Mouse (Mus musculus) neural tube, embryonic 13.5 days (tissue): ENCODE measurements around the gene Mapk14. TPM values are rescaled to one million over a fixed set of nuclear protein-coding genes. Genes with fewer than 3 reads are reported as not detected.

Source experiments
- ATAC-seq: fragments of 200-750 bp; cut with Nextera tagmentation; 2 replicates; pipeline ENCODE4 v1.8.0; 2017; ENCODE audit warnings: low read depth, mild to moderate bottlenecking, moderate TSS enrichment, moderate library complexity
- H3K27ac ChIP-seq: fragments of 300-500 bp; sonication (generic); replicated peaks from 2 replicates; pipeline ENCODE4 v1.5.1; 2015; ENCODE audit warnings: moderate library complexity, mild to moderate bottlenecking, inconsistent platforms
- H3K27me3 ChIP-seq: fragments of 300-500 bp; sonication (generic); 2 replicates; pipeline ENCODE4 v1.6.1; 2015; ENCODE audit warnings: mild to moderate bottlenecking, inconsistent platforms
- H3K36me3 ChIP-seq: fragments of 300-500 bp; sonication (generic); 2 replicates; pipeline ENCODE4 v1.6.1; 2015; ENCODE audit warnings: mild to moderate bottlenecking, inconsistent platforms
- H3K4me1 ChIP-seq: fragments of 300-500 bp; sonication (generic); replicated peaks from 2 replicates; pipeline ENCODE4 v1.6.1; 2015; ENCODE audit warnings: inconsistent platforms
- H3K4me2 ChIP-seq: fragments of 300-500 bp; sonication (generic); 2 replicates; pipeline ENCODE4 v1.6.1; 2015; ENCODE audit warnings: inconsistent platforms, mild to moderate bottlenecking, moderate library complexity
- H3K4me3 ChIP-seq: fragments of 300-500 bp; sonication (generic); 2 replicates; pipeline ENCODE4 v1.5.1; 2015; ENCODE audit warnings: mild to moderate bottlenecking, inconsistent platforms
- H3K9ac ChIP-seq: fragments of 300-500 bp; sonication (generic); 2 replicates; pipeline ENCODE4 v1.6.1; 2015; ENCODE audit warnings: moderate library complexity, mild to moderate bottlenecking, inconsistent platforms
- H3K9me3 ChIP-seq: fragments of 300-500 bp; sonication (generic); 2 replicates; pipeline ENCODE4 v1.6.1; 2016; ENCODE audit warnings: inconsistent platforms
- WGBS: fragments of 180-500 bp; shearing (Covaris S2); methylation state at CpG from one replicate; pipeline ENCODE4 v1.1.7; 2015; 5-methylcytosine and 5-hydroxymethylcytosine counted together
- polyA plus RNA-seq: library from polyadenylated mRNA; unstranded; fragments of >200 nt; fragmentation: Nextera tagmentation; extraction: Ambion mirVana; gene quantifications from 2 replicates; pipeline ENCODE4 v1.2.1, GENCODE M21; 2015

Mapk14 gene
- polyA plus RNA-seq, 1 experiment from 2014 or later, result 29.4 TPM

DNA sequence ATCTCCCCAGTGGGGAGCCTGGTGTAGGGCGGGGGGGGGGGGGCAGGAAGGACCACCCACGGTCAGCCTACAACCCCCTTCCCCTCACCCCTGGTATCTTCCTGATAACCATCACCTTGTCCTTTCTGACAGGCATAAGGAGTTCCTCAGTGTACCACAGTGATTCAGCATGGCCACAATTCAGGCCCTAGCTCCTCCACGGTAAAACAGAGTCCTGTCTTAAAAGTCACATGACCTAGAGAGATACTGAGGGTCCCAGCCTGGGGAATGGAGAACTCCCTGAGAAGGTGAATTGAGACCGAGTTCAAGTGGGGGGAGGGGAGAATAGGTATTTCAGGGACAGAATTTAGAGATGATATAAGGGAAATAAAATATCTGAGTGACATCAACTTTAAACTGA, 3.8 kb upstream of the Mapk14 start:
- no peak overlapping the region for H3K27ac ChIP-seq
- no peaks in the 10 kb centered on the region for H3K9me3 ChIP-seq
- no peak overlapping the region for H3K4me3 ChIP-seq
- H3K36me3 ChIP-seq, result no peaks in the 10 kb centered on the region
- H3K4me2 ChIP-seq, result no peak overlapping the region
- no peak overlapping the region for H3K9ac ChIP-seq
- ATAC-seq, result no peak
- 43% methylated on average over 4 of the region's 4 CpGs for WGBS
- H3K27me3 ChIP-seq, result peaks cover 12% of the 10 kb centered on the region
- peaks cover 15% of the 10 kb centered on the region for H3K4me1 ChIP-seq

DNA sequence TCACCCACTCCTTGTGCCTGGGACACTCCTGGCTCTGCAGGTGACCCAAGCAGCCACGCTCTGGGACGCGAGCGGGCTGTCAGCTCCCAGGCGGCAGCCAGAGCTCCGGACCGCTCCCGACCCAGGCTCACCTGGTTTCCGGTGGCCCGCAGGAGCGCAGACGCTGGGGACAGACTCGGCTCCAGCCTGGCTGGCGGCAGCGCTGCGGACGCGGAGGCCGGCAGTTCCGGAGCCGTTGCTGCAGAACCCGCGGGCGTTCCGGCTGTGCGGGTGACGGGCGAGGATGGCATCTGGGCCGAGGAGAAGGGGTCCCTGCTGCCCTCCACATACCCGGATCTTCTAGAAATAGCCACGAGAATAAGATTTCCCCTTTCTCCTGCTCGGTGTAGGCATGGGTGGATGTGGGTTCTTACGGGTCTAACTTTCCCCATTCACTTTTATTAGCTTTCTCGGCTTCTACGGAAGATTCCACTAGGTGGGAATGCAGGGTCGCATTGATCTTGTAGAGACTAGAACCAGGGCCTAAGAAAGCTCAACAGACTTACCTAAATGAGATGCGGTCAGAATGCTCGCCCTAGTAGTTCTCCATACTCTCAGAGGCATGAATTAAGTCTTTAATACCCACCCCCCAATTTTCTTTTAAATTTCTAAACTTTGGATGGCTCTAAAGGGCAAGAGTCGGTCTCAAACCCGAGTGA, 1.4 kb upstream of the Mapk14 start, which contains the start of gene Slc26a8:
Slc26a8 (minus strand) TSS at position 648 of the 698 bp plus-strand sequence.
- Histone ChIP-seq H3K9me3 (no peaks in the 10 kb centered on the region), H3K4me1 (peaks cover 36% of the 10 kb centered on the region), H3K4me2 (peak within 1 kb of the TSS; percentile 78), H3K9ac (peak within 1 kb of the TSS; percentile 76), H3K36me3 (0 out of 2 replicates have a peak, but pooled peaks cover 4% of the 10 kb centered on the region), H3K4me3 (peak within 1 kb of the TSS; percentile 98), H3K27ac (peak within 1 kb of the TSS; percentile 97), H3K27me3 (peaks cover 12% of the 10 kb centered on the region)
- no peak for ATAC-seq
- WGBS, result 10% methylated on average over 40 of the region's 40 CpGs

DNA sequence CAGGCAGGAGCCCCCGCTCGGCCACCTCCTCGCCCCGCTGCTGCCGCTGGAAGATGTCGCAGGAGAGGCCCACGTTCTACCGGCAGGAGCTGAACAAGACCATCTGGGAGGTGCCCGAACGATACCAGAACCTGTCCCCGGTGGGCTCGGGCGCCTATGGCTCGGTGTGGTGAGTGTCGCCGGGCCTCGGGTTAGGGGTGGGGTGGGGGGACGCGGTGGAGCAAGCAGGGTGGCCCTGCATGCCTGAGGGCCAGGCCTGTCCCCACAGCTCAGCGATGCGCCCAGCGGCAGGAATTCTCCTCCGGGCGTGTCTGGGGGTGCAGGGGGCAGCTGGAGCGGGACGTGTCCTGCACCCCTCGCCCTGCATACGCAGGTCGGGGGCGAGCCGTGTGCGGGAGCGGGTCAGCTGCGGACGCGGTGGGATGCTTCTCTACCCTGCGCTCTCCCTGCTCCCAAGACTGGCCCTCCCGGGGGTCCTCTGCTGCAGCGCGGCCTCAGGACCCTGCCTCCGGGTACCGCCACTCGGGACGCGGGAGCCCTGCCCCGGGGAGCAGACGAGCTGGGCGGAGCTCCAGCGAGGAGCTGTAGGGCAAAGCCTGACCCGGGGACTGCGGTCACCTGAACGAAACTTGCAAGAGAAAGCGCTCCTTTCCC, 685 bp downstream of the Mapk14 start:
- under 1% methylated on average over 53 of the region's 53 CpGs for WGBS
- Histone ChIP-seq H3K36me3 (0 out of 2 replicates have a peak, but pooled peaks cover 4% of the 10 kb centered on the region), H3K4me3 (peak overlapping the region; percentile 98), H3K4me1 (peaks cover 55% of the 10 kb centered on the region), H3K27me3 (peaks cover 12% of the 10 kb centered on the region), H3K4me2 (peak overlapping the region; percentile 78), H3K9ac (peak overlapping the region; percentile 97), H3K9me3 (no peaks in the 10 kb centered on the region), H3K27ac (peak overlapping the region; percentile 97)
- ATAC-seq, result peak; percentile 69

DNA sequence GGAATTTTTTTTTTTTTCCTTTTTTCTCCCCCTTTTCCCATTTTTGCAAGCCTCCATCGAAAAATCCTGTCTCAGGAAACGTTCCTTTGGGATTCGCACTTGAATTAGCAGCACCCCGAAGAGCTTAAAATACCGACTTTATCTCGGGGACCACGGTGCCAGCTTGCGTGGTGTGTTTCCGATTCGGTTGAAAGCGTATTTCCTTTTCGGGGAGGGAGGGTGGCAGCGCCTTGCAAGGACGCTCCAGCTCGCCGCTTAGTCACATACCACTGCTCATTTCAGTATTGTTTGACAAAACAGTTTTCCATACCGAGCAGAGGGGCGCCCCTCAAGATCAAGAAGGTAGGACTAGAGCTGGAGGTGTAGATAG, 1.2 kb downstream of the Mapk14 start:
- Histone ChIP-seq H3K36me3 (0 out of 2 replicates have a peak, but pooled peaks cover 4% of the 10 kb centered on the region), H3K4me2 (peak overlapping the region; percentile 78), H3K27ac (peak overlapping the region; percentile 97), H3K4me3 (peak overlapping the region; percentile 98), H3K4me1 (peaks cover 60% of the 10 kb centered on the region), H3K9ac (peak overlapping the region; percentile 97), H3K9me3 (no peaks in the 10 kb centered on the region), H3K27me3 (peaks cover 12% of the 10 kb centered on the region)
- no peak for ATAC-seq
- under 1% methylated on average over 18 of the region's 18 CpGs for WGBS

DNA sequence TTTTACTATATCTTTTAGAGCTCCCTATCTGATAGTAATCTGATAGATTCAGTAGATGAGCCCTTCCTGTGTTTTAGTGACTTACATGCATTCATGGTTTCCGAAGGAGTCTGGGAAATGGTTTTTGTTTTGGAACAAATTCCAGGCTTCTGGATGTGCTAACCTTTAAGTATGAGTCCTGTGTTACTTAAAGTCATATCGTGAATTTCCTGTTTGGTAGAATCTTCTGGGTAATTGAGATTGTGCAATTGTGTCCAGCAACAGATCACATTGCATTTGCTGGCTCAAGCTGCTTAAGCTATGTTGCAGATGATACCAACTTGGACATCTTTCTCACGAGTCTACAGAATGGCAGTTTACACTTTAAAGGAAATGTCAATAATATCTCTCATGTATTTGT, 2.0 kb downstream of the Mapk14 start:
- Histone ChIP-seq H3K36me3 (0 out of 2 replicates have a peak, but pooled peaks cover 4% of the 10 kb centered on the region), H3K4me2 (peak overlapping the region; percentile 78), H3K4me1 (peaks cover 68% of the 10 kb centered on the region), H3K27ac (no peak overlapping the region), H3K9ac (peak overlapping the region; percentile 97), H3K27me3 (peaks cover 12% of the 10 kb centered on the region), H3K9me3 (no peaks in the 10 kb centered on the region), H3K4me3 (peak overlapping the region; percentile 98)
- 54% methylated on average over 3 of the region's 3 CpGs for WGBS
- no peak for ATAC-seq

DNA sequence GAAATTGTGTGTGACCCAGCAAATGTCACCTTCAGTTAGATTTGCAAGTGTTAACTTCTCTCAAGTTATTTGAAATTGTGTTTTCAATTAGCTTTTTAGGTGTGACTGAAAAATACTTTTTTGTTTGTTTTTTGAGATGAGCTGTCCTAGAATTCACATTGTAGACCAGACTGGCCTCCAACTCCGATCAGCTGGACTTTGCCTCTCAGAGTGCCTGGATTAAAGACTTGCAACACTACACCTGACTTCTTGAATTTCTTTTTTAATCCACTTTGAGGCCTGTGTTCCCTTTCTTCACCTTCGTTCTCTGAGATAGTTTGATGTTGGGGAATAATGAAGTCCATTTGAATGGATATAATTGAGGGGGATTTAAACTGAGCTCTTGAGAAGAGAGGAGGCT, 2.9 kb downstream of the Mapk14 start:
- Histone ChIP-seq H3K4me1 (peaks cover 72% of the 10 kb centered on the region), H3K9me3 (no peaks in the 10 kb centered on the region), H3K4me3 (no peak overlapping the region), H3K4me2 (no peak overlapping the region; the same call in 1 of the 2 replicates), H3K27ac (no peak overlapping the region), H3K9ac (no peak overlapping the region), H3K36me3 (0 out of 2 replicates have a peak, but pooled peaks cover 4% of the 10 kb centered on the region), H3K27me3 (peaks cover 5% of the 10 kb centered on the region)
- no peak for ATAC-seq
- 76% methylated on average over 2 of the region's 2 CpGs for WGBS

DNA sequence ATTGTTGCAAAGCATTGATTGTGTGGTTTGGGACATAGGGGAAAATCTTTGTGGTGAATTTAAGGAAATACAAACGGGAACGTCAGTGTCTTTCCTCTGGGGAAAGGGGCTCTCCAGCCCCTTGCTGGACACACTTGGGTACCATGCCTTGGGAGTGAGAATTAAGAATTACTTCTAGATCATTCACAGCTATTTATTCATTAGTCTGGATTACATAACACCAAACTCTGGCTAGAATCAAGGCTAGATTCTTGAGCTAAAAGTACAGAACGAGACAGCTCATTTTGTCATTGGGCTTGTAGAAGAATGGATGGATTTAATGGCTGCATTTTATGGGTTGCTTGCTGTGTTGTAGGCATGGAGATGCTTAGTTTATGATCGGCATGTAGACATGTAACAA, 3.7 kb downstream of the Mapk14 start:
- no peak overlapping the region for H3K9ac ChIP-seq
- no peak for ATAC-seq
- WGBS, result 67% methylated on average over 4 of the region's 4 CpGs
- H3K9me3 ChIP-seq, result no peaks in the 10 kb centered on the region
- peaks cover 64% of the 10 kb centered on the region for H3K4me1 ChIP-seq
- H3K4me2 ChIP-seq, result no peak overlapping the region
- H3K36me3 ChIP-seq, result 0 out of 2 replicates have a peak, but pooled peaks cover 4% of the 10 kb centered on the region
- no peak overlapping the region for H3K27ac ChIP-seq
- H3K4me3 ChIP-seq, result no peak overlapping the region
- H3K27me3 ChIP-seq, result no peaks in the 10 kb centered on the region

DNA sequence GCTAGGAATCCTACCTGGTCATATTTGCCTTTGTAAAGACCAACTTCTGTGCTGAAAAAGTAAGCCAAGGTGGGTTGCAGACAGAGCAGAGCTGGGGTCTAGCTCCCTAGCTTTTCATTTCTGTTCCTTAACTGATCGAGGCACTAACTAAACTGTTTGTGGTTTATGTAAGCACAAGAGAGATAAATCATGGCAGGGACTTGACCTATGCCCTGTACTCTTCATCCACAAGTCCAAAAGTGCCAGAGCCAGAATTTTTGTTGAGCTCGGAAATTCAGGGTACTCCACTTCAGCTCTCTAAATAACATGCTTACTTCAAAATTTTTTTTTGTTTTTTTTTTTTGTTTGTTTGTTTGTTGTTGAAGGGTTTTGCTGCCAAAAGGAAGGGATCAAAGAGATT, 5.5 kb downstream of the Mapk14 start:
- WGBS, result 54% methylated on average over 2 of the region's 2 CpGs
- Histone ChIP-seq H3K9me3 (no peaks in the 10 kb centered on the region), H3K27me3 (no peaks in the 10 kb centered on the region), H3K4me2 (no peak overlapping the region), H3K9ac (0 out of 2 replicates have a peak overlapping the region, but pooled peaks have one; percentile 22), H3K27ac (no peak overlapping the region), H3K4me3 (no peak overlapping the region), H3K36me3 (0 out of 2 replicates have a peak, but pooled peaks cover 4% of the 10 kb centered on the region), H3K4me1 (peaks cover 58% of the 10 kb centered on the region)
- no peak for ATAC-seq

DNA sequence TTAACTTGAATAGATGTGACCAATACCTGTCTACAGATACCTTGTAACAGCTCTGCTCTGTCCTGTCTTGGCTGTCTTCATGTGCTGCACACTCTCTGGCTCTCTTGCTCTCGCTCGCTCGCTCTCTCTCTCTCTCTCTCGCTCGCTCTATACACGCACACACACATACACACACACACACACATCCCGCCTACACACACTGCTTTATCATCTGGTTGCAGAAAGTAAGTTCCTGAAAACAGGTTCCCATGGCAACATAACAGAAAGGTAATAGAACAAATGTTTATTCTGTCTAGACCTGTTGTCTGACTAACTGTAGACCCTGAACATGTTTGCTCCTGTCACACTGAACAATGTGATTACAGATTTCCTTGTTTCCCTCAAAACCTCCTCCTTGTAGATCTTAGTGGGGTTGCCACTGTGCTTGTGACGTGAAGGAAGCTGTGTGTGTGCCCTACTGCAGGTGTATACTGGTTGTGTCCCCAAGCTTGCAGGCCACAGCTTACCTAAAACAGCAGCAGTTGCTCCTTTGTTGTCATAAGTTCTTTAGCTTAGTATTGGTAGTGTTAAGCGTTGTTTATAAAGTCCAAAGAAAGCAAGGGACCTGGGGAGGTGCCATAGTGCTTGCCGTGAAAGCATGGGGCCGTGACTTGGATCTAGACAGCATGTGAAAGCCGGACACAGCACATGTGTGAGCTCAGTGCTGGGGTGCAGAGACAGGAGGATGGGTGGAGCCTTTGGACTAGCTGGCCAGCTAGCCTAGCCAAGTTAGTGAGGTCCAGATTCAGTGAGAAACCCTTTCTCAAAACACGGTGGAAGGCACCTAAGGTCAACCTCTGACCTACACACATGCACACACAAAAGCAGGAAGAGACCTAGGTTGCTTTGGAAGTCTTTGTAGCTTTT, 6.4 kb downstream of the Mapk14 start:
- peaks cover 56% of the 10 kb centered on the region for H3K4me1 ChIP-seq

DNA sequence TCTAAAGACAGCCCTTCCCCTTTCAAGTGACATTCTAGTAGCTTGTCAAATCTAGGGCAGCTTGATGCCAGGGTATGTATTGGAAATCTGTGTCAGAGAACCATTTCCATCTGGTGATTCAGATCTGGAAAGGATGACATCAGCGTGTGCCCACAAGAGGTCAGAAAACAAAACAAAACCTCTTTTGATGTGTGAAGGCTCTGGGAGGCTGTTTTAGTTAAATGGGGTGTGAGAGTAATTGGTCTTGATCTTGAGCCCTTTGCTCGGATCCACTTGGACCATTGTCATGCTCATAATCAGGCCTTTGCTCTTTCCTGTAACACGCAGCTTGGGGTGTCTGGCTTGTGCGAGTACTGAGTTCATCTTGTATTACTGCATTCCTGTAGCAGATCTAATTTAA, 7.1 kb downstream of the Mapk14 start:
- no peak overlapping the region for H3K27ac ChIP-seq
- no peak for ATAC-seq
- WGBS, result 20% methylated on average over 4 of the region's 4 CpGs
- peaks cover 49% of the 10 kb centered on the region for H3K4me1 ChIP-seq
- H3K27me3 ChIP-seq, result no peaks in the 10 kb centered on the region
- H3K4me3 ChIP-seq, result no peak overlapping the region
- H3K9ac ChIP-seq, result no peak overlapping the region
- 0 out of 2 replicates have a peak, but pooled peaks cover 4% of the 10 kb centered on the region for H3K36me3 ChIP-seq
- no peak overlapping the region for H3K4me2 ChIP-seq
- no peaks in the 10 kb centered on the region for H3K9me3 ChIP-seq

More for the DNA sequence above, 6.4 kb downstream of the Mapk14 start:
- Histone ChIP-seq H3K36me3 (0 out of 2 replicates have a peak, but pooled peaks cover 4% of the 10 kb centered on the region), H3K27me3 (no peaks in the 10 kb centered on the region), H3K9me3 (no peaks in the 10 kb centered on the region), H3K9ac (no peak overlapping the region), H3K4me3 (no peak overlapping the region), H3K4me2 (no peak overlapping the region), H3K27ac (no peak overlapping the region)
- no peak for ATAC-seq
- WGBS, result 77% methylated on average over 13 of the region's 13 CpGs

DNA sequence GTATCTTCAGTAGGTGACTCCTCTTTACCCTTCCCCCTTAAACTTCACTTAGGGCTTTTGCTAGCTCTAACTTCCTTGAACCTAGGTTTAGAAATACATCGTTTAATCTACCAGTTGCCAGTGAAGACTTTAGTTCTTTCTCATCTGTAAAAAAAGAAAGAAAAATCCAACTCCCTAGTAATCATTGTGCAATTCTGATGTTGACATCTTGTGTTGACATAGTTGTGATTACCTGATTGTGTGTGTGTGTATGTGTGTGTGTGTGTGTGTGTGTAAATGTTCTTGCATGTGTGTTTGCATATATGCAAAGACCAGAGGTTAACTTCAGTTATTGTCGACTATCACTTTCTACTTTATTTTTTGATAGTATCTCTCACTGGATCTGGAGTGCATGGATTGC, 7.5 kb downstream of the Mapk14 start:
- 0 out of 2 replicates have a peak, but pooled peaks cover under 1% of the 10 kb centered on the region for H3K36me3 ChIP-seq
- no peaks in the 10 kb centered on the region for H3K27me3 ChIP-seq
- ATAC-seq, result no peak
- no peak overlapping the region for H3K4me2 ChIP-seq
- no peak overlapping the region for H3K4me3 ChIP-seq
- H3K27ac ChIP-seq, result no peak overlapping the region
- 94% methylated on average over 2 of the region's 2 CpGs for WGBS
- H3K9ac ChIP-seq, result no peak overlapping the region
- H3K4me1 ChIP-seq, result peaks cover 45% of the 10 kb centered on the region
- no peaks in the 10 kb centered on the region for H3K9me3 ChIP-seq
